ENCODE assay signal across 22 mouse cellular contexts in genomic region chr12:85809726-85810125, GRCm38 (mm10). TPM values are rescaled to one million over a fixed set of nuclear protein-coding genes. Genes with fewer than 3 reads are reported as not detected.
DNase-seq lines count a peak whose midpoint lies in the region; ATAC-seq and TF ChIP-seq lines count a peak whose summit lies in the region.
"Had no signal": no experiment of that assay in that cellular context is flagged by ENCODE, and none has a peak within 500 bp of the region (broad histone marks: within the 10 kb centered on the region; RNA-seq: fewer than 3 reads in every experiment).

No protein-coding gene starts in this region.

- no peak overlapping the region for H3K4me3 ChIP-seq in heart, embryonic 11.5 days (ENCODE audit: low read depth, low read length)
- H3K4me3 ChIP-seq in liver, embryonic 12.5 days: no peak overlapping the region
- H3K4me3 ChIP-seq in liver, embryonic 11.5 days (ENCODE audit: low read depth, low read length): no peak overlapping the region
- no peak overlapping the region for H3K4me3 ChIP-seq in intestine, postnatal 0 days (ENCODE audit: low read depth, low read length)
- H3K4me3 ChIP-seq: embryonic facial prominence, embryonic 10.5 days; forebrain, embryonic 15.5 days; hindbrain, embryonic 15.5 days; limb, embryonic 12.5 days; midbrain, embryonic 13.5 days; myocyte; neural tube, embryonic 15.5 days had no signal

- 0 out of 2 replicates have a peak, but pooled peaks have one; percentile 28 for ATAC-seq in heart, embryonic 11.5 days (replicated peaks; ENCODE audit: insufficient number of reproducible peaks, low FRiP score, low TSS enrichment)
- ATAC-seq in liver, embryonic 12.5 days: peak; percentile 64; the same call in 1 of the 2 replicates
- ATAC-seq in liver, embryonic 11.5 days (replicated peaks; ENCODE audit: low FRiP score): no peak
- ATAC-seq in intestine, postnatal 0 days: peak; percentile 82
- ATAC-seq: forebrain, embryonic 15.5 days; midbrain, embryonic 13.5 days had no signal

- no peaks in the 10 kb centered on the region for H3K27me3 ChIP-seq in heart, embryonic 11.5 days (ENCODE audit: control insufficient read depth, insufficient read depth, low read length)
- H3K27me3 ChIP-seq in liver, embryonic 12.5 days (replicated peaks): no peaks in the 10 kb centered on the region
- no peaks in the 10 kb centered on the region for H3K27me3 ChIP-seq in liver, embryonic 11.5 days (replicated peaks; ENCODE audit: control insufficient read depth, insufficient read depth, low read length)
- no peaks in the 10 kb centered on the region for H3K27me3 ChIP-seq in intestine, postnatal 0 days (replicated peaks; ENCODE audit: control insufficient read depth, insufficient read depth, low read length)
- H3K27me3 ChIP-seq: CH12.LX; forebrain, embryonic 15.5 days; hindbrain, embryonic 15.5 days; limb, embryonic 12.5 days; midbrain, embryonic 13.5 days; neural tube, embryonic 15.5 days had no signal

- H3K9me3 ChIP-seq in heart, embryonic 11.5 days (replicated peaks; ENCODE audit: control insufficient read depth, low read length): no peaks in the 10 kb centered on the region
- H3K9me3 ChIP-seq in liver, embryonic 12.5 days (replicated peaks): no peaks in the 10 kb centered on the region
- no peaks in the 10 kb centered on the region for H3K9me3 ChIP-seq in liver, embryonic 11.5 days (ENCODE audit: control insufficient read depth, low read length)
- no peaks in the 10 kb centered on the region for H3K9me3 ChIP-seq in intestine, postnatal 0 days (ENCODE audit: control insufficient read depth)
- H3K9me3 ChIP-seq: embryonic facial prominence, embryonic 10.5 days; forebrain, embryonic 15.5 days; hindbrain, embryonic 15.5 days; limb, embryonic 12.5 days; midbrain, embryonic 13.5 days; neural tube, embryonic 15.5 days had no signal

- no peak for DNase-seq in heart, adult 18-20 months
- DNase-seq in liver, embryonic 11.5 days (ENCODE audit: low spot score): no peak
- peak; percentile 64 for DNase-seq in lung, postnatal 36 days
- no peak for DNase-seq in Muller cell, postnatal 12 days (ENCODE audit: inconsistent ontology term)
- DNase-seq in spleen, postnatal 14 days (ENCODE audit: low spot score in 2 of 2): no peak
- DNase-seq: adrenal gland, postnatal 25 days; cerebellum, adult 18-20 months; kidney, adult 2 months; kidney, postnatal 36 days; layer of hippocampus, adult 9-11 months; right cerebral cortex, postnatal 4 days had no signal

- no peak for TF ChIP-seq CTCF in intestine, postnatal 0 days (IDR thresholded peaks at IDR 0.05; ENCODE audit: low read depth)

- H3K36me3 ChIP-seq in heart, embryonic 11.5 days (ENCODE audit: control insufficient read depth, insufficient read depth, low read length): peaks cover 8% of the 10 kb centered on the region; the same call in 1 of the 2 replicates
- H3K36me3 ChIP-seq in liver, embryonic 12.5 days: peaks cover 40% of the 10 kb centered on the region
- H3K36me3 ChIP-seq in liver, embryonic 11.5 days (ENCODE audit: control insufficient read depth, insufficient read depth, low read length): peaks cover 11% of the 10 kb centered on the region; the same call in 1 of the 2 replicates
- peaks cover 39% of the 10 kb centered on the region for H3K36me3 ChIP-seq in intestine, postnatal 0 days (ENCODE audit: control insufficient read depth, insufficient read depth)

- no peak overlapping the region for H3K4me2 ChIP-seq in heart, embryonic 11.5 days
- no peak overlapping the region for H3K4me2 ChIP-seq in liver, embryonic 12.5 days
- no peak overlapping the region for H3K4me2 ChIP-seq in liver, embryonic 11.5 days
- H3K4me2 ChIP-seq in intestine, postnatal 0 days (replicated peaks; ENCODE audit: low read depth): no peak overlapping the region
- H3K4me2 ChIP-seq: forebrain, embryonic 15.5 days; hindbrain, embryonic 15.5 days; limb, embryonic 12.5 days; midbrain, embryonic 13.5 days; neural tube, embryonic 15.5 days had no signal

- no peak overlapping the region for H3K9ac ChIP-seq in heart, embryonic 11.5 days (ENCODE audit: low read depth, low read length)
- no peak overlapping the region for H3K9ac ChIP-seq in liver, embryonic 12.5 days
- H3K9ac ChIP-seq in liver, embryonic 11.5 days (ENCODE audit: low read depth, low read length): no peak overlapping the region
- H3K9ac ChIP-seq in intestine, postnatal 0 days (ENCODE audit: low read depth, low read length): no peak overlapping the region
- H3K9ac ChIP-seq: forebrain, embryonic 15.5 days; hindbrain, embryonic 15.5 days; limb, embryonic 12.5 days; midbrain, embryonic 13.5 days; neural tube, embryonic 15.5 days had no signal

- H3K27ac ChIP-seq in heart, embryonic 11.5 days (ENCODE audit: low read depth, low read length): peak overlapping the region; percentile 2; the same call in 1 of the 2 replicates
- H3K27ac ChIP-seq in liver, embryonic 12.5 days: no peak overlapping the region
- H3K27ac ChIP-seq in liver, embryonic 11.5 days (ENCODE audit: low read depth, low read length): no peak overlapping the region
- no peak overlapping the region for H3K27ac ChIP-seq in intestine, postnatal 0 days (ENCODE audit: low read depth, low read length)
- H3K27ac ChIP-seq: embryonic facial prominence, embryonic 10.5 days; forebrain, embryonic 15.5 days; hindbrain, embryonic 15.5 days; limb, embryonic 12.5 days; midbrain, embryonic 13.5 days; neural tube, embryonic 15.5 days had no signal

- WGBS in heart, embryonic 11.5 days (ENCODE audit: insufficient replicate concordance): 19% methylated on average over 6 of the region's 6 CpGs
- 38% methylated on average over 6 of the region's 6 CpGs for WGBS in liver, embryonic 12.5 days (ENCODE audit: insufficient replicate concordance)
- 43% methylated on average over 6 of the region's 6 CpGs for WGBS in liver, embryonic 11.5 days
- 15% methylated on average over 6 of the region's 6 CpGs for WGBS in intestine, postnatal 0 days

- peaks cover 20% of the 10 kb centered on the region for H3K4me1 ChIP-seq in heart, embryonic 11.5 days (ENCODE audit: control insufficient read depth, insufficient read depth, low read length)
- peaks cover 5% of the 10 kb centered on the region; the same call in 1 of the 2 replicates for H3K4me1 ChIP-seq in liver, embryonic 12.5 days
- no peaks in the 10 kb centered on the region; the same call in none of the 2 replicates for H3K4me1 ChIP-seq in liver, embryonic 11.5 days (replicated peaks; ENCODE audit: control insufficient read depth, insufficient read depth, low read length)
- no peaks in the 10 kb centered on the region for H3K4me1 ChIP-seq in intestine, postnatal 0 days (replicated peaks; ENCODE audit: control insufficient read depth, insufficient read depth, low read length)
- H3K4me1 ChIP-seq: embryonic facial prominence, embryonic 10.5 days; forebrain, embryonic 15.5 days; hindbrain, embryonic 15.5 days; limb, embryonic 12.5 days; midbrain, embryonic 13.5 days; neural tube, embryonic 15.5 days had no signal

RNA-seq across cellular contexts. Expression of gene Erg28, which starts 14.6 kb away (rescaled TPM):
- 90.0 and 94.5 TPM in 2 replicates for polyA plus RNA-seq in heart, embryonic 11.5 days (2014; fragmentation: Nextera tagmentation; extraction: Ambion mirVana)
- 1 to 10 TPM; 4.7 to 8.0 TPM for total RNA-seq in heart, adult 18-20 months (2021)
- polyA plus RNA-seq in liver, embryonic 12.5 days (2016; fragmentation: Nextera tagmentation; extraction: Ambion mirVana): 99.3 and 101 TPM in 2 replicates
- polyA plus RNA-seq in liver, embryonic 11.5 days (2014; fragmentation: Nextera tagmentation; extraction: Ambion mirVana): 138 and 141 TPM in 2 replicates
- polyA plus RNA-seq in intestine, postnatal 0 days (2015; fragmentation: Nextera tagmentation; extraction: Ambion mirVana): 114 and 116 TPM in 2 replicates

RNA-seq across cellular contexts. Expression of gene Ttll5, which starts 14.7 kb away (rescaled TPM):
- polyA plus RNA-seq in heart, embryonic 11.5 days (2014; fragmentation: Nextera tagmentation; extraction: Ambion mirVana): 12.6 and 16.2 TPM in 2 replicates
- total RNA-seq in heart, adult 18-20 months (2021): 10 to 100 TPM; 13.2 to 15.8 TPM
- polyA plus RNA-seq in liver, embryonic 12.5 days (2016; fragmentation: Nextera tagmentation; extraction: Ambion mirVana): 9.8 and 10.4 TPM in 2 replicates
- 13.9 and 14.6 TPM in 2 replicates for polyA plus RNA-seq in liver, embryonic 11.5 days (2014; fragmentation: Nextera tagmentation; extraction: Ambion mirVana)
- 3.3 and 3.6 TPM in 2 replicates for polyA plus RNA-seq in intestine, postnatal 0 days (2015; fragmentation: Nextera tagmentation; extraction: Ambion mirVana)
